Mouse (Mus musculus): ENCODE data around the gene Sufu. TPM values are rescaled to one million over a fixed set of nuclear protein-coding genes. Genes with fewer than 3 reads are reported as not detected.

Sufu gene
- polyA plus RNA-seq, 1 experiment from 2014 or later: 13.1 TPM

DNA sequence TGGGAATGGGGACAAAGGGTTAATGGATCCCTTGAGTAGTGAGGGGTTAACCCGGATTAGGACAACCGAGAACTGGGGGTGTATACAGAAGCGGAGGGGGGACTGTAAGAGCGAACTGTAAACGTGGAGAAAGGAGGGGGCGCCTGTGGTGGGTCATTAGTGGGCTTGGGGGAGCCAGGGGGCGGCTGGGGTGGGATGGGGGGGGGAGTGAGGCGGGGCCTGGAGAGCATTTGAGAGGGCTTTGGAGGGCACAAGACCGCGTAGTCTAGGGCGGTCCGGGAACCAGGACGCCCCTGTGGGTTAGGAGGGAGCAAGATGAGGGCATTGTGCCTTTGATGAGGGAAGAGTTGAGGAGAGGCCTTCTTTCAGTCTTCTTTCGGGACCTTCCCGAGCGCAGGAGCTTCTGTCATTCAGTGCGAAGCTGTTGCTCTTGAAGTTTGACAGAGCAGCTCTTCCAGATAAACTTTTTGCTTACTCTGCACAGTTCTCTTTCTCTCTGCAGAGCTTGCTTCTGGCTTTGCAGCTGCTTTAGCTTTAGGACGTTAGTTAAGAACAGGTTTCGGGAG is 823 bp downstream of the Sufu start:
- H3K36me3 ChIP-seq (ENCODE audit: insufficient read depth, low read length): no peaks in the 10 kb centered on the region
- DNase-seq (ENCODE audit: low spot score): peak; percentile 51
- TF ChIP-seq EP300 (IDR thresholded peaks at IDR 0.05) (no peak), CTCF (IDR thresholded peaks at IDR 0.05) (no peak)
- H3K4me2 ChIP-seq (replicated peaks; ENCODE audit: low read depth, low read length): peak overlapping the region; percentile 95
- H3K27me3 ChIP-seq (replicated peaks; ENCODE audit: insufficient read depth, low read length): no peaks in the 10 kb centered on the region
- H3K9ac ChIP-seq (replicated peaks; ENCODE audit: low read depth): peak overlapping the region; percentile 44
- H3K4me3 ChIP-seq (ENCODE audit: low read depth, low read length): peak overlapping the region; percentile 74
- H3K9me3 ChIP-seq (ENCODE audit: low read length): no peaks in the 10 kb centered on the region
- peak overlapping the region; percentile 80 for H3K27ac ChIP-seq (ENCODE audit: low read length)
- 3% methylated on average over 17 of the region's 19 CpGs for WGBS
- peaks cover 18% of the 10 kb centered on the region for H3K4me1 ChIP-seq (ENCODE audit: insufficient read depth, low read depth, low read length)
- ATAC-seq: no peak

DNA sequence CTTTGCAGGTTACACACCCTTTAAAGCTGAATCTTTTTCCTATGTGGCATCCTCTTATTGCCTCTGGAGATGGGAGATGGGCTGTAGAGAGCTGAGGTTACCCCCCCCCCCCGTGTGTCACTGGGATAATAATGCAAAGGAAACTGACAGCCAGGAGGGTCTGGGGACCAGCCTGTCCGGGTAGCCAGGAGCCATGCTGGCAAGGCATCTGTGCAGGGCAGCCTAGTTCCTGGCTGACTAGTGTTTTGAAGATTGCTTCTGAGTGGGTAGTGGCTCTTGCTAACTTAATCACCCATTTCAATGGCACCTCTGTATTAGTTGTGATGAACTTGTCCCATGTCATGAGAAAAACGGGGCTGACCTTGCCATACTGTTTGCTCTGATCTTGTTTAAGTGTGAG is 1.7 kb downstream of the Sufu start:
- peaks cover 18% of the 10 kb centered on the region for H3K4me1 ChIP-seq (ENCODE audit: insufficient read depth, low read depth, low read length)
- H3K4me2 ChIP-seq (replicated peaks; ENCODE audit: low read depth, low read length): no peak overlapping the region
- H3K36me3 ChIP-seq (ENCODE audit: insufficient read depth, low read length): 0 out of 2 replicates have a peak, but pooled peaks cover 4% of the 10 kb centered on the region
- DNase-seq (ENCODE audit: low spot score): no peak
- no peak overlapping the region for H3K4me3 ChIP-seq (ENCODE audit: low read depth, low read length)
- TF ChIP-seq CTCF (IDR thresholded peaks at IDR 0.05): no peak
- no peak for TF ChIP-seq EP300 (IDR thresholded peaks at IDR 0.05)
- no peaks in the 10 kb centered on the region for H3K27me3 ChIP-seq (replicated peaks; ENCODE audit: insufficient read depth, low read length)
- no peaks in the 10 kb centered on the region for H3K9me3 ChIP-seq (ENCODE audit: low read length)
- no peak overlapping the region for H3K27ac ChIP-seq (ENCODE audit: low read length)
- WGBS: 30% methylated on average over 3 of the region's 3 CpGs
- H3K9ac ChIP-seq (replicated peaks; ENCODE audit: low read depth): no peak overlapping the region
- ATAC-seq: no peak

DNA sequence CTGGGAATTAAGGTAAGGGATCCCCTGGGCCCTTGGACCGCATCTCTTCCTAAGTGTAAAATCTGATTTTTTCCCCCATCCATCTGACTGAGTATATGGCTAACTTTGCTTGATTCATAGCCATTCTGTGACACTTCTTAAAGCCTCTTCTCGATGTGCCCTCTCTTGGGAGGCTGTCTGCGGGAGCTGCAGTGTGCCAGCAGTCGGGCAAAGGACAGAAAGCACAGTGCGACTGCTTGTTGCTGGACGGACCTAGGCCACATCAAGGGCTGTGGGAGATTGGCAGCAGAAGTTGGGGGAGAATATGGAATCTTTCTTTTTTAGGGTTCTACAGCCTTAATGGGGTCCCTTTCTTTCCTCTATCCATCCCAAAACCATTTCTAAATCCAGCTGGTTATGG is 2.7 kb downstream of the Sufu start:
- Histone ChIP-seq H3K4me3 (ENCODE audit: low read depth, low read length) (no peak overlapping the region), H3K27me3 (replicated peaks; ENCODE audit: insufficient read depth, low read length) (no peaks in the 10 kb centered on the region), H3K9me3 (ENCODE audit: low read length) (no peaks in the 10 kb centered on the region), H3K4me1 (ENCODE audit: insufficient read depth, low read depth, low read length) (peaks cover 13% of the 10 kb centered on the region), H3K9ac (replicated peaks; ENCODE audit: low read depth) (no peak overlapping the region), H3K36me3 (ENCODE audit: insufficient read depth, low read length) (peaks cover 10% of the 10 kb centered on the region; the same call in 1 of the 2 replicates), H3K27ac (ENCODE audit: low read length) (0 out of 2 replicates have a peak overlapping the region, but pooled peaks have one; percentile 20), H3K4me2 (replicated peaks; ENCODE audit: low read depth, low read length) (no peak overlapping the region)
- 75% methylated on average over 6 of the region's 6 CpGs for WGBS
- ATAC-seq: no peak
- no peak for DNase-seq (ENCODE audit: low spot score)
- no peak for TF ChIP-seq CTCF (IDR thresholded peaks at IDR 0.05)
- TF ChIP-seq EP300 (IDR thresholded peaks at IDR 0.05): no peak

GRCm38 (mm10) chr19:46399886-46400285 is 3.2 kb downstream of the Sufu start:
- Histone ChIP-seq H3K4me1 (ENCODE audit: insufficient read depth, low read depth, low read length) (peaks cover 13% of the 10 kb centered on the region), H3K36me3 (ENCODE audit: insufficient read depth, low read length) (peaks cover 10% of the 10 kb centered on the region; the same call in 1 of the 2 replicates), H3K4me2 (replicated peaks; ENCODE audit: low read depth, low read length) (no peak overlapping the region), H3K27ac (ENCODE audit: low read length) (no peak overlapping the region), H3K9ac (replicated peaks; ENCODE audit: low read depth) (no peak overlapping the region), H3K27me3 (replicated peaks; ENCODE audit: insufficient read depth, low read length) (no peaks in the 10 kb centered on the region), H3K4me3 (ENCODE audit: low read depth, low read length) (no peak overlapping the region), H3K9me3 (ENCODE audit: low read length) (no peaks in the 10 kb centered on the region)
- ATAC-seq: no peak
- TF ChIP-seq CTCF (IDR thresholded peaks at IDR 0.05): no peak
- 0 out of 2 replicates have a peak, but pooled peaks have one; percentile 10 for TF ChIP-seq EP300 (IDR thresholded peaks at IDR 0.05)
- WGBS: 57% methylated on average over 7 of the region's 7 CpGs
- peak; percentile 61 for DNase-seq (ENCODE audit: low spot score)

DNA sequence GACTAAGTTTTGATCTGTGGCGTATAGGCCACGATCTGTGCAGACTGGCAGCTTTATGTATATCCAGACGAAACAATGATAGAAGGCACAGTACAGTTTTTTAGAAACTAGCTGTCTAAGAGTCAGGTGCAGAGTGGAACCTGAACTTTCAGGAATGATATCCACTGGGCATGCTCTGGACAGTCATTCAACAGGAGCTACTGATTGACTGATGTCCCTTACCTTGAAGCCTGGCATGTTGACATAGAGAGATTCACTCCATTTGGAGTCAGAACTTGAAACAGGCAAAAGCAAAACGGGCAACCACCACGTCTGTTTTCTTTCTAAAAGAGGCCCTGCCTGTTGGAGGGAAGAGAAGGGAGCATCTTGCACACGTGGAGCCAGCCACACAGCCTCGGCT is 3.9 kb downstream of the Sufu start:
- ATAC-seq (no peak), DNase-seq (ENCODE audit: low spot score) (no peak)
- Histone ChIP-seq H3K27ac (ENCODE audit: low read length) (no peak overlapping the region), H3K4me2 (replicated peaks; ENCODE audit: low read depth, low read length) (no peak overlapping the region), H3K4me1 (ENCODE audit: insufficient read depth, low read depth, low read length) (peaks cover 13% of the 10 kb centered on the region), H3K9me3 (ENCODE audit: low read length) (no peaks in the 10 kb centered on the region), H3K9ac (replicated peaks; ENCODE audit: low read depth) (no peak overlapping the region), H3K27me3 (replicated peaks; ENCODE audit: insufficient read depth, low read length) (no peaks in the 10 kb centered on the region), H3K4me3 (ENCODE audit: low read depth, low read length) (no peak overlapping the region), H3K36me3 (ENCODE audit: insufficient read depth, low read length) (peaks cover 10% of the 10 kb centered on the region; the same call in 1 of the 2 replicates)
- WGBS: 79% methylated on average over 7 of the region's 7 CpGs
- TF ChIP-seq EP300 (IDR thresholded peaks at IDR 0.05): no peak
- TF ChIP-seq CTCF (IDR thresholded peaks at IDR 0.05): no peak

GRCm38 (mm10) chr19:46404030-46404429 is 7.3 kb downstream of the Sufu start:
- H3K27ac ChIP-seq (ENCODE audit: low read length): no peak overlapping the region
- peaks cover 10% of the 10 kb centered on the region; the same call in 1 of the 2 replicates for H3K36me3 ChIP-seq (ENCODE audit: insufficient read depth, low read length)
- no peak for DNase-seq (ENCODE audit: low spot score)
- no peak for TF ChIP-seq CTCF (IDR thresholded peaks at IDR 0.05)
- TF ChIP-seq EP300 (IDR thresholded peaks at IDR 0.05): no peak
- H3K9me3 ChIP-seq (ENCODE audit: low read length): no peaks in the 10 kb centered on the region
- H3K9ac ChIP-seq (replicated peaks; ENCODE audit: low read depth): no peak overlapping the region
- WGBS: 85% methylated on average over 1 of the region's 1 CpGs
- no peaks in the 10 kb centered on the region for H3K4me1 ChIP-seq (ENCODE audit: insufficient read depth, low read depth, low read length)
- no peak overlapping the region for H3K4me2 ChIP-seq (replicated peaks; ENCODE audit: low read depth, low read length)
- ATAC-seq: no peak
- H3K4me3 ChIP-seq (ENCODE audit: low read depth, low read length): no peak overlapping the region
- H3K27me3 ChIP-seq (replicated peaks; ENCODE audit: insufficient read depth, low read length): no peaks in the 10 kb centered on the region
